Mouse (Mus musculus): ENCODE measurements around the gene Map1b. TPM values are rescaled to one million over a fixed set of nuclear protein-coding genes. Genes with fewer than 3 reads are reported as not detected.

Gene Map1b
- total RNA-seq (2023) = under 1 TPM; 0.18 to 0.33 TPM

DNA sequence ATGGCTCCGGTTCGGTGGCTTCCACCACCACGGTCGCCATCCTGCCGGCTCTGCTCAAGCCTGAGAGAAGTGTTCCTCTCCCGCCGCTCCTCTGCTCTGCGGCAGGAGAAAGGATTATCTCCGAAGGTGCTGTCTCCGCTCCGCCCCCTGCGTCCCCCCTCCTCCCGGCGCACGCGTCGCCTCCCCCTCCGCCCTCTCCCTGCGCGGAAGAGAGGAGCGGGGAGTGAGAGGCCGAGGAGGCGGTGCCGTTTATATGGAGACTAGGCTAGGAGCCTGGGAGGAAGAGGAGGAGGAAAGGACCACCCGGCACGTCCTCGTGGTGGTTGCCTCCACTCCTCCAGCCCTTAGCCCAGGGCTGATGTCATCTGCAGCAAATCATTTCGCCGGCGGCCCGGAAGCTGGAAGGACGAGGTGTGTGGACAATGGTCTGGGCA lies at the start of gene Map1b:
Gene Map1b (minus strand): TSS at position 93 of the 434 bp plus-strand sequence.

Other genes starting within 250 kb of the Map1b start
- 10 to 100 TPM; 42.7 to 45.8 TPM for gene Ptcd2, start 171.8 kb downstream of the Map1b start, total RNA-seq (2023)
- 10 to 100 TPM; 12.1 to 12.9 TPM for gene Mrps27, start 171.8 kb downstream of the Map1b start, total RNA-seq (2023)

Measured in monocyte, adult 59 days (primary cell).